Mouse (Mus musculus) common myeloid progenitor, adult 5-6 weeks (primary cell): Measurements from ENCODE around the gene Ikzf3. TPM values are rescaled to one million over a fixed set of nuclear protein-coding genes. Genes with fewer than 3 reads are reported as not detected.

Experiments used
- ATAC-seq: replicated peaks from 2 replicates; pipeline ENCODE4 v1.8.0; 2016; ENCODE audit warnings: low read depth, mild to moderate bottlenecking, moderate TSS enrichment, inconsistent platforms; ENCODE audit not compliant: poor library complexity, severe bottlenecking
- total RNA-seq: library from RNA; stranded (forward); fragments of 200-1000, 187-1606 nt; gene quantifications from 2 replicates; pipeline ENCODE4 v1.2.3, GENCODE M21; 2017

Ikzf3 gene
- total RNA-seq, 1 experiment from 2014 or later = not detected

GRCm38 (mm10) chr11:98418273-98418672, 127.6 kb downstream of the Ikzf3 start:
- ATAC-seq = no peak

DNA sequence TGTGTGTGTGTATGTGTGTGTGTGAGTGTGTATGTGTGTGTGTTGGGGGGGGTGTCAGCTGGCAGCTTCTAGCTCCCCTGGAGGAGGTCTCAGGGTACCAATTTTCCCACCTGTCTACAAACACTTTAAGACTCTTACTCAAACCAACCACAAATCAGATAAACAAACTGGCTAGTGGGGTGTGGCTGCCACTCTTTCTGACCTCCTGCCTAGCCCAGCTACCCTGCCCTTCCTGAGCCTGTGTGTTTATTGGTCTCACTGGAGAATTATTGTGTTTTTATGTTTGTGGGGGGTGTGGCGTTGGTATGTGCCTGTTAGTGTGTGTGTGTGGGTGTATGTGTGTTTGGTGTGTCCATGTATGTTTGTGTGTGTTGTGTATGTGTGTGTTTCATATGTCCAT, 128.8 kb downstream of the Ikzf3 start:
- ATAC-seq = no peak

Other genes starting within 250 kb of the Ikzf3 start
- not detected in 2 replicates for gene Neurod2, start 216.4 kb downstream of the Ikzf3 start, total RNA-seq
- not detected in 2 replicates for gene Ppp1r1b, start 197.6 kb downstream of the Ikzf3 start, total RNA-seq
- gene Stard3, start 187.7 kb downstream of the Ikzf3 start, total RNA-seq = 10.2 and 14.2 TPM in 2 replicates
- not detected in 2 replicates for gene Tcap, start 162.2 kb downstream of the Ikzf3 start, total RNA-seq
- gene Pnmt, start 159.6 kb downstream of the Ikzf3 start, total RNA-seq = not detected in 2 replicates
- 0.34 and 4.8 TPM in 2 replicates for gene Pgap3, start 145.5 kb downstream of the Ikzf3 start, total RNA-seq
- not detected in 2 replicates for gene Erbb2, start 133.6 kb downstream of the Ikzf3 start, total RNA-seq
- gene Mien1, start 107.0 kb downstream of the Ikzf3 start, total RNA-seq = 16.1 and 24.4 TPM in 2 replicates
- not detected in 2 replicates for gene Grb7, start 99.6 kb downstream of the Ikzf3 start, total RNA-seq
- gene Zpbp2, start 5.1 kb upstream of the Ikzf3 start, total RNA-seq = 0.59 and 2.8 TPM in 2 replicates
- 17.9 and 19.2 TPM in 2 replicates for gene Ormdl3, start 41.3 kb upstream of the Ikzf3 start, total RNA-seq
- gene Lrrc3c, start 52.3 kb upstream of the Ikzf3 start, total RNA-seq = not detected in 2 replicates
- gene Gm12355, start 79.6 kb upstream of the Ikzf3 start, total RNA-seq = 5.8 and 9.3 TPM in 2 replicates
- not detected in 2 replicates for gene Gsdma3, start 80.3 kb upstream of the Ikzf3 start, total RNA-seq
- not detected in 2 replicates for gene Gsdma2, start 100.7 kb upstream of the Ikzf3 start, total RNA-seq
- 0.05 TPM in 1 of 2 replicates, not detected in the other for gene Gsdma, start 118.3 kb upstream of the Ikzf3 start, total RNA-seq
- gene Psmd3, start 136.5 kb upstream of the Ikzf3 start, total RNA-seq = 53.7 and 88.9 TPM in 2 replicates
- gene Csf3, start 155.2 kb upstream of the Ikzf3 start, total RNA-seq = not detected in 2 replicates
- 39.5 and 43.7 TPM in 2 replicates for gene Med24, start 183.4 kb upstream of the Ikzf3 start, total RNA-seq
- 23.6 and 33.2 TPM in 2 replicates for gene Thra, start 194.6 kb upstream of the Ikzf3 start, total RNA-seq
- 0.58 and 1.6 TPM in 2 replicates for gene Nr1d1, start 229.3 kb upstream of the Ikzf3 start, total RNA-seq
- 72.8 and 88.2 TPM in 2 replicates for gene Msl1, start 249.5 kb upstream of the Ikzf3 start, total RNA-seq